Mouse (Mus musculus): ENCODE data around the gene Slc16a5. TPM values are rescaled to one million over a fixed set of nuclear protein-coding genes. Genes with fewer than 3 reads are reported as not detected.
A peak's percentile ranks its signal among the peaks of the same experiment; 100 is the strongest.

Slc16a5 gene
- 0.09 and 0.14 TPM in 2 replicates for polyA plus RNA-seq (2016; fragmentation: Nextera tagmentation; extraction: Ambion mirVana)

DNA sequence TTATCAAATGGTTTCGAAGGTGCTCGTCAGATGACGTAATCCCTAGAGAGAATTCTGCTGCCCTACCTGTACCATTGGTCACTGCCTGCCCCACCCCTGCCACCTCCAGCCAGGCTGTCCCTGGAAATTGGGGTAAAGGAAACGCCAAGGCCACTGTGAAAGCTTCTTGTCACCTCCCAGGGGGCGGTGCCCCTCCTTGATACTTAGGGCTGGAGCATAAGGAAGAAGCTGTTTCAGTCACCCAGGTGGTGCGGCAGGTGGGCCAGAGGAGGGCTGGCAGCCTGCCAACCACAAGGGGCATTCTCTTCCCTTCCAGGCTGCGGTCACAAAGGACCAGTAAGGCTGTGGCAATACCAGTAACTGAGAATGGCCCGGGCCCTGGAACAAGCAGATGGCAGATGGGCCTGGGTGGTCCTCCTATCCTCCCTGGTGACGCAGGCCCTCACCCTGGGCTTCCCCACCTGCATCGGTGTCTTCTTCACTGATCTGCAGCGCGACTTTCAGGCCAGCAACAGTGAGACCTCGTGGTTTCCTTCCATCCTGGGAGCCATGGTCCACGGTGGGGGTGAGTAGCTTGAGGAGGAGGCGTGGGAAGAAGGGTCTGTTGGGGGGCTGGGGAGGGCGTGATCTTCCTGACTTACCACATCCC is at the start of gene Slc16a5:
Slc16a5 (plus strand) TSS at position 232 of the 649 bp plus-strand sequence.
- Histone ChIP-seq H3K36me3 (no peaks in the 10 kb centered on the region), H3K9me3 (no peaks in the 10 kb centered on the region), H3K4me2 (replicated peaks) (no peak within 1 kb of the TSS), H3K27ac (no peak within 1 kb of the TSS), H3K4me1 (peaks cover 7% of the 10 kb centered on the region; the same call in 1 of the 2 replicates), H3K27me3 (replicated peaks) (no peaks in the 10 kb centered on the region), H3K9ac (no peak within 1 kb of the TSS), H3K4me3 (no peak within 1 kb of the TSS)
- WGBS: 79% methylated on average over 16 of the region's 16 CpGs
- no peak for ATAC-seq (ENCODE audit: low FRiP score, low read depth)

DNA sequence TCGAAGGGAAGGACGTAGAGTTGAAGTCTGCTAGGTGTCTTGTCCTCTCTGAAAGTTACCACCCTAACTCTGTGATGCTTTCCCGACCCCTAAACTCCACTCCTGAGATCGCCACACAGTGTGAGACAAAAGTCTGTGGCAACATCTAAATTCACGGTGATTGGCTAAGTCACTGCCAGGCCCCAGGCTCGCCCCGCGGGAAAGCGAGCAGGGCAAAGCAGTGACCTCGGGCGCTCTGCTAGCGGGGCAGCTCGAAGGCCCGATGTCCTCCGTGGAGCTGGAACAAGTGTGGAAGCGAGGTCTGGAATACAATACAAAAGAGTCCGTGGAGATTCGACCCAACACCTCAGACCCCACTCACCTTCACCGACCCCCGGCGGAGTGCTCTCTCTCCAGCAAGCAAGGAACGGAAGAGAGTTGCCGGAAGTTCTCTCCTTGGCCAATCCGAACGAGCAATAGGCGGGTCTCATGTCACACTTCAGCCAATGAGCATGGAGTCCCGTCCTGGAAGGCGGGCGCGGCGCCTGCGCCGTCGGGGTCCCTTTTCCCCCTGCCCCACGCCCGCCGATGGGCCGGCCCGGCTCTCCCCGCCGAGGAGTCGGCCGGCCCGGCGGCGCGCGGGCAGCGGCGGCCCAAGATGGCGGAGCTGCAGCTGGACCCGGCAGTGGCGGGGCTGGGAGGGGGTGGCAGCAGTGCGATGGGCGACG is 42.6 kb upstream of the Slc16a5 start, which contains the start of the genes Atp5h and Kctd2:
Atp5h (minus strand) TSS at position 432 of the 707 bp plus-strand sequence.
Kctd2 (plus strand) TSS at position 598 of the 707 bp plus-strand sequence.
- Histone ChIP-seq H3K4me2 (replicated peaks) (peak within 1 kb of the TSS; percentile 98), H3K9ac (peak within 1 kb of the TSS; percentile 98), H3K27ac (peak within 1 kb of the TSS; percentile 76), H3K36me3 (peaks cover 42% of the 10 kb centered on the region), H3K27me3 (replicated peaks) (no peaks in the 10 kb centered on the region), H3K4me1 (peaks cover 23% of the 10 kb centered on the region), H3K9me3 (no peaks in the 10 kb centered on the region), H3K4me3 (peak within 1 kb of the TSS; percentile 99)
- 1% methylated on average over 56 of the region's 56 CpGs for WGBS
- ATAC-seq (ENCODE audit: low FRiP score, low read depth): peak; percentile 96

DNA sequence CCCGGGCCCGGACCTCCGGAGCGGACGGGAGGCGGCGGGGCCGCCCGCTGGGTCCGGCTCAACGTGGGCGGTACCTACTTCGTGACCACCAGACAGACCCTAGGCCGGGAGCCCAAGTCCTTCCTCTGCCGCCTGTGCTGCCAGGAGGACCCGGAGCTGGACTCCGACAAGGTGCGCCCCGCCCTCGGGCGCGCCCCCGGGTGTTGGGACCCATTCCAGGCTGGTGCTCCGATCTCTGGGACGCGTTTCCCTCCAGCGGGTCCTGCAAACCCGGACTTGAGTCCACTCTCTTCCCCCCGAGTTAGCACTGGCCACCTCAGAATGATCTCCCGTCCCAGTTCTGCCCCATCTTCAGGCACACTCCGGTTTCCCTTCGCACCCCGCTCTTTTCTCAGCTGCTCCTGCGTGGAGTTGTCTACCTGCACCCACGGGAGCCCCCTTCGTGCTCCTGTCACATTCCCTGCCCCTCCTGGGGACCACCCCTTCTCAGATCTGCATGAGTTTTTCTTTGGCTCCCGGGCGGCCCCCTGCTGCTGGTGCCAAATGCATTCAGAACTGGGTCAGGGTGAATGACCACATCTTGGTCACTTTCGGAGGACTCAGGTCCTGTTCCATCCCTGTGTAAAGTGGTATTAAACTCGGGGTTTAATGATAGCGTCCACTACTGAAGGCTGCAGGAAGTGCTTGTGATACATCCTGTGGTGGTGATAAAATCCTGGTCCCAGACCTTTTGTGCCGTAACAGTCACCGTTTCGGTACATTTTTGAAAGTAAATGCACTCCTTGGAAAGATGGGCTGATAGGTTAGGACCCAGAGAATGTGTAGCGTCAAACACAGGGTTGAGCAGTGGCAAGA is 41.7 kb upstream of the Slc16a5 start:
- Histone ChIP-seq H3K27ac (peak overlapping the region; percentile 76), H3K9me3 (no peaks in the 10 kb centered on the region), H3K4me3 (peak overlapping the region; percentile 99), H3K9ac (peak overlapping the region; percentile 98), H3K4me2 (replicated peaks) (peak overlapping the region; percentile 98), H3K27me3 (replicated peaks) (no peaks in the 10 kb centered on the region), H3K36me3 (peaks cover 42% of the 10 kb centered on the region), H3K4me1 (peaks cover 23% of the 10 kb centered on the region)
- WGBS: 3% methylated on average over 45 of the region's 45 CpGs
- peak; percentile 72 for ATAC-seq (ENCODE audit: low FRiP score, low read depth)

- H3K27ac ChIP-seq: no peak overlapping the region
- H3K9ac ChIP-seq: peak overlapping the region; percentile 98; the same call in 1 of the 2 replicates
- H3K9me3 ChIP-seq: no peaks in the 10 kb centered on the region
- no peak for ATAC-seq (ENCODE audit: low FRiP score, low read depth)
- no peaks in the 10 kb centered on the region for H3K27me3 ChIP-seq (replicated peaks)
- peaks cover 41% of the 10 kb centered on the region for H3K36me3 ChIP-seq
- peaks cover 23% of the 10 kb centered on the region for H3K4me1 ChIP-seq
- no peak overlapping the region; the same call in 1 of the 2 replicates for H3K4me3 ChIP-seq
- H3K4me2 ChIP-seq (replicated peaks): peak overlapping the region; percentile 98
- 76% methylated on average over 1 of the region's 1 CpGs for WGBS
Observed at GRCm38 (mm10) chr11:115421328-115421727, 40.9 kb upstream of the Slc16a5 start.

DNA sequence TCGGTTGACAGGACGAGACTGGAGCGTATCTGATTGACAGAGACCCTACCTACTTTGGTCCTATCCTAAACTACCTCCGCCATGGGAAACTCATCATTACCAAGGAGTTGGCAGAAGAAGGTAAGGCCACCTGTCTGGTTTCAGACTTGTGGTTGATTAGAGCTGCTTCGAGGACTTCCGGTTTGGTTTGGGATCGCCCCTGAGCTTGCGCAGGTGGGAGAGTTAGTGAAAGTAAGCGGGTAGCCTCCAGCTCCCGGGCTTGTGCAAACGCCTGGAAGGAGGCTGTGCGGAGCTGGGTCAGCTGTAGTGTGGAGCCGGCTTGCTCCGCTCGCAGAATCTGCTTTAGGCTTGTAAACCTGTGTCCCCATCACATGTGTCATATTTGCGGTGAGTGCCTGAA is 40.3 kb upstream of the Slc16a5 start:
- Histone ChIP-seq H3K9me3 (no peaks in the 10 kb centered on the region), H3K27ac (no peak overlapping the region), H3K4me3 (no peak overlapping the region), H3K4me1 (peaks cover 23% of the 10 kb centered on the region), H3K27me3 (replicated peaks) (no peaks in the 10 kb centered on the region), H3K9ac (no peak overlapping the region), H3K4me2 (replicated peaks) (0 out of 2 replicates have a peak overlapping the region, but pooled peaks have one; percentile 16), H3K36me3 (peaks cover 39% of the 10 kb centered on the region)
- ATAC-seq (ENCODE audit: low FRiP score, low read depth): no peak
- 93% methylated on average over 16 of the region's 16 CpGs for WGBS

DNA sequence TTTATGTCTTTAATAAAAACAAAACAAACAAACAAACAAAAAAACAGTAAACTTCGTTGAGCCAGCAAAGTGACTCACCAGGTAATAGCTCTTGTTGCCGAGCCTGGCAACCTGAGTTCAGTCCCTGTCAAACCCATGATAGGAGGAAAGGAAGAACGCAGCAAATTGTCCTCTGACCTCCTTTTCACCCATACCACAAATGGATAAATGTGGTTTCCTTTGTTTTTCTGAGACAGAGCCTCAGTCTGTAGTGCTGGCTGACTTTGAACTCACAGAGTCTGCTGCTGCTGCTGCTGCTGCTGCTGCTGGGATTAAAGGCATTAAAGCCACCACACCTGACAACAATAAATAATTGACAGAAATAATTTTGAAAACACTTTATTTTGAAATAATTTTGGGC is 39.2 kb upstream of the Slc16a5 start:
- Histone ChIP-seq H3K4me1 (peaks cover 23% of the 10 kb centered on the region), H3K27ac (no peak overlapping the region), H3K9ac (no peak overlapping the region), H3K27me3 (replicated peaks) (no peaks in the 10 kb centered on the region), H3K4me3 (no peak overlapping the region), H3K9me3 (no peaks in the 10 kb centered on the region), H3K4me2 (replicated peaks) (no peak overlapping the region), H3K36me3 (peaks cover 32% of the 10 kb centered on the region)
- 76% methylated on average over 3 of the region's 3 CpGs for WGBS
- ATAC-seq (ENCODE audit: low FRiP score, low read depth): no peak

DNA sequence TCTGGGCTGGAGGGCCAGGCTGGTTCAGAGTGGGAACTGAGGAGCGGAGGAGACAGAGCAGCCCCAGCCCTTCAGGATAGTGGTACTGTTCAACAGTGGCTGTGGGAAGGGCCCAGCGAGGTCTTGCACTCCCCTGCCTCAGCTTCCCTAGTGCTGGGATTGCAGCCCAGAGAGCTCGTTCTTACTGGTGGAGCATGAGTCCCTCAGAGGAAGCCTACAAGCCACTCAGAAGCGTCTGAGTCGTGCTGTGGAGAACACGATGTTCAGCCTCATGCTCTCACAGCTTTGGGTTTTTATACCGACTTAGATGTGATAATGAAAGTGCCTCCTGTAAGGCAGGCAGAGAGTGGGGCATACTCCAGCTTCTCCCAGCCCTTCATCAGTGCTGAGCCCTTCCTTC is 37.6 kb upstream of the Slc16a5 start:
- peaks cover 44% of the 10 kb centered on the region for H3K36me3 ChIP-seq
- no peak for ATAC-seq (ENCODE audit: low FRiP score, low read depth)
- H3K9ac ChIP-seq: no peak overlapping the region
- WGBS: 81% methylated on average over 7 of the region's 7 CpGs
- H3K9me3 ChIP-seq: no peaks in the 10 kb centered on the region
- H3K27ac ChIP-seq: no peak overlapping the region
- H3K4me2 ChIP-seq (replicated peaks): no peak overlapping the region
- H3K4me3 ChIP-seq: no peak overlapping the region
- H3K27me3 ChIP-seq (replicated peaks): no peaks in the 10 kb centered on the region
- peaks cover 13% of the 10 kb centered on the region for H3K4me1 ChIP-seq

- WGBS: 83% methylated on average over 6 of the region's 6 CpGs
- Histone ChIP-seq H3K4me1 (peaks cover 10% of the 10 kb centered on the region), H3K4me2 (replicated peaks) (no peak overlapping the region), H3K36me3 (peaks cover 54% of the 10 kb centered on the region), H3K27ac (no peak overlapping the region), H3K9ac (no peak overlapping the region), H3K9me3 (no peaks in the 10 kb centered on the region), H3K27me3 (replicated peaks) (no peaks in the 10 kb centered on the region), H3K4me3 (no peak overlapping the region)
- no peak for ATAC-seq (ENCODE audit: low FRiP score, low read depth)
Observed at GRCm38 (mm10) chr11:115425671-115426070, 36.6 kb upstream of the Slc16a5 start.

DNA sequence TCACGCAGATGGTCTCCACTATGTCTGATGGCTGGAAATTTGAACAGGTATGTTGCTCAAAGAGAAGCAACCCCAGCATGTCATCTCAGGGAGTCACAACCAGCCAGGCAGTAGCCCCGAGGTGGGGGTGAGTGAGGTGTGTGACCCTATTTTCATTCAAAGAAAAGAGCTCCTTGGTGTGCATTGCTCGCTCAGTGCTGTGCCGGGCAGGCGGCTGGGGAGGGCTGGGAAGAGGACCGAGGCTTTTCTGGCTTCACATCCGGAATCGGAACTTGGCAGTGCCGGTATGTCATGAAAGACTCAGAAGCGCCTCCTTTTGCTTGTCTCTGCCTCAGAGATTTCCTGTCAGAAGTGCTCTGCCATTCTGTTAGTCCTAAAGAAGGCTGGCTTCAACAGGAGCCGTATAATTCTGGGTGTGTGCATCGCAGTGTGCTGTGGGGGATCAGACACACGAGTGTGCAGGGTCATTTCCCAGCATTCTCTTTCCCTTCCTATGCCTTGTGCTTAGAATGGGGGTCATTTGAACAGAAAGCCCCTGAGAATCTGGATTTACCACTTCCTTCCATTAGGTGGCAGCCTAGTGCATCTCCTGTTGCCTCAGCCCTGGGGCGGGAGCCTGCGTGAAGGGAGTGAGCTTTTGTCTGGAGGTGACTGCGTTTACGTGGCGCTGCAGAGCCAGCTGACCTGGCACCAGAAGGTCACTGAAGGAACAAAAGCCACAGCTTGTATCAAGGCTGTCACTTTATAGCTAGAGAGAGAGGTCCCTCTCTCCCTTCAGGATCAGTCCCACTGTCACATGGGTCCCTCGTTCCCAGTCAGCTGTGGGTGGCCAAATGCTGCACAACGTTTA is 34.6 kb upstream of the Slc16a5 start:
- peak; percentile 56; the same call in 1 of the 2 replicates for ATAC-seq (ENCODE audit: low FRiP score, low read depth)
- no peak overlapping the region for H3K4me3 ChIP-seq
- H3K4me2 ChIP-seq (replicated peaks): peak overlapping the region; percentile 32
- WGBS: 35% methylated on average over 20 of the region's 20 CpGs
- no peaks in the 10 kb centered on the region for H3K27me3 ChIP-seq (replicated peaks)
- H3K27ac ChIP-seq: no peak overlapping the region; the same call in 1 of the 2 replicates
- H3K9ac ChIP-seq: no peak overlapping the region
- no peaks in the 10 kb centered on the region for H3K9me3 ChIP-seq
- H3K4me1 ChIP-seq: no peaks in the 10 kb centered on the region; the same call in 1 of the 2 replicates
- peaks cover 66% of the 10 kb centered on the region for H3K36me3 ChIP-seq

- H3K4me2 ChIP-seq (replicated peaks): no peak overlapping the region
- no peak overlapping the region for H3K4me3 ChIP-seq
- ATAC-seq (ENCODE audit: low FRiP score, low read depth): no peak
- H3K9me3 ChIP-seq: no peaks in the 10 kb centered on the region
- H3K4me1 ChIP-seq: no peaks in the 10 kb centered on the region; the same call in 1 of the 2 replicates
- H3K36me3 ChIP-seq: peaks cover 66% of the 10 kb centered on the region
- no peak overlapping the region for H3K27ac ChIP-seq
- H3K9ac ChIP-seq: no peak overlapping the region
- 92% methylated on average over 7 of the region's 7 CpGs for WGBS
- no peaks in the 10 kb centered on the region for H3K27me3 ChIP-seq (replicated peaks)
Observed at GRCm38 (mm10) chr11:115429307-115429706, 33.0 kb upstream of the Slc16a5 start.

DNA sequence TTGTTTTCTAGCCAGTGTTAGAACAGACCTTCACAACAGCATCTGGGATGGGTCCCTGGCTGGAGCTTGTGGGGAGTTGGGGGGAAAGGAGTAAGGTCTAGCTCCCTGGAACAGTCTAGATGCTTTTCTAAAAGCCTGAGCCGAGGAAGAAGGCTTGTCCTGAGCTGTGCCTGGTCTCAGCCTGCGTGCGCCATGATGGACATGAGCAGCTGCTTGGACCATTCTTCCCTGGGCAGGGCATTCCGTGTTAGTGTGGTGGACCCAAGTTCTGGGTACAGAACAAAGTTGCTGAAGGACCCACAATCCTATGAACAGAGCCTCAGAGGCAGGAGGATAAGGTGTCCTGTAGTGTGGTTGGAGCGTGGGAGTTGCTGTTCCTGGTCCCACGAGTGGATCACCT is 31.7 kb upstream of the Slc16a5 start:
- ATAC-seq (ENCODE audit: low FRiP score, low read depth): no peak
- H3K4me2 ChIP-seq (replicated peaks): no peak overlapping the region

More for the DNA sequence above, 31.7 kb upstream of the Slc16a5 start:
- Histone ChIP-seq H3K4me3 (no peak overlapping the region), H3K9ac (no peak overlapping the region), H3K4me1 (peaks cover 3% of the 10 kb centered on the region), H3K27me3 (replicated peaks) (no peaks in the 10 kb centered on the region), H3K9me3 (no peaks in the 10 kb centered on the region), H3K27ac (no peak overlapping the region), H3K36me3 (peaks cover 55% of the 10 kb centered on the region)
- WGBS: 94% methylated on average over 6 of the region's 6 CpGs

All from neural tube, embryonic 12.5 days (tissue).